Mouse (Mus musculus) kidney, embryonic 15.5 days (tissue): ENCODE results near the gene Cpeb3. TPM values are rescaled to one million over a fixed set of nuclear protein-coding genes. Genes with fewer than 3 reads are reported as not detected.

Source experiments
- ATAC-seq: fragments of 200-750 bp; cut with Nextera tagmentation; replicated peaks from 2 replicates; pipeline ENCODE4 v1.8.0; 2017; ENCODE audit warnings: moderate TSS enrichment; ENCODE audit not compliant: low FRiP score
- H3K27ac ChIP-seq: fragments of 300-500 bp; sonication (generic); 2 replicates; pipeline ENCODE4 v1.5.1; 2015; ENCODE audit warnings: mild to moderate bottlenecking, inconsistent platforms
- H3K27me3 ChIP-seq: fragments of 300-500 bp; sonication (generic); 2 replicates; pipeline ENCODE4 v1.6.1; 2015; ENCODE audit warnings: inconsistent platforms
- H3K36me3 ChIP-seq: fragments of 300-500 bp; sonication (generic); 2 replicates; pipeline ENCODE4 v1.6.1; 2015; ENCODE audit warnings: inconsistent platforms
- H3K4me1 ChIP-seq: fragments of 300-500 bp; sonication (generic); 2 replicates; pipeline ENCODE4 v1.6.1; 2015; ENCODE audit warnings: inconsistent platforms
- H3K4me2 ChIP-seq: fragments of 300-500 bp; sonication (generic); 2 replicates; pipeline ENCODE4 v1.6.1; 2015; ENCODE audit warnings: moderate library complexity, mild to moderate bottlenecking, inconsistent platforms
- H3K4me3 ChIP-seq: fragments of 300-500 bp; sonication (generic); replicated peaks from 2 replicates; pipeline ENCODE4 v1.5.1; 2015; ENCODE audit warnings: mild to moderate bottlenecking, inconsistent platforms
- H3K9ac ChIP-seq: fragments of 300-500 bp; sonication (generic); 2 replicates; pipeline ENCODE4 v1.6.1; 2015; ENCODE audit warnings: mild to moderate bottlenecking, inconsistent platforms
- H3K9me3 ChIP-seq: fragments of 300-500 bp; sonication (generic); replicated peaks from 2 replicates; pipeline ENCODE4 v1.6.1; 2016; ENCODE audit warnings: inconsistent platforms
- WGBS: fragments of 180-500 bp; shearing (Covaris S2); methylation state at CpG from one replicate; pipeline ENCODE4 v1.1.7; 2015; ENCODE audit warnings: mixed read lengths; 5-methylcytosine and 5-hydroxymethylcytosine counted together
- polyA plus RNA-seq: library from polyadenylated mRNA; unstranded; fragments of >200 nt; fragmentation: Nextera tagmentation; extraction: Ambion mirVana; gene quantifications from 2 replicates; pipeline ENCODE4 v1.2.1, GENCODE M21; 2015

The Cpeb3 gene
- polyA plus RNA-seq, 1 experiment from 2014 or later = 1.2 TPM

DNA sequence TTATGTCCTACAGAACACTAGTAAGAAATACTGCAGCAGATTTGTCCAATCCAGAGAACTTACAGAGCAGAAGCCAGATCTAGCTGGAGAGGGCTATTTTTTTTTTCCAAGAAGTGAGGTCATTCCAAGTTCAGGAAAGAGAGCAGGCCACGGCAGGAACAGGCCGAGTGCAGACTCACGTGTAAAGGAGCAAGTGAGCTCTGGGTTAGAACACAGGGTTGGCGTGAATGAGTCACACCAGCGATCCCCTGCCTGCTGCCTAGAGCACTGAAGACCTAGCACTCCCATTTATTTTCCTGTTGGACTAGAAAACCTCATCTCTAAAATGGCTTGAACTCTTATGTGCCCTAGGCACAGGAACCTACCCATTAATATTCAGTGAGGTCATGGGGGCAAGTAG is 133.7 kb downstream of the Cpeb3 start:
- peak overlapping the region; percentile 18; the same call in 1 of the 2 replicates for H3K27ac ChIP-seq
- 57% methylated on average over 5 of the region's 5 CpGs for WGBS

GRCm38 (mm10) chr19:37074276-37074675 is 134.1 kb downstream of the Cpeb3 start:
- Histone ChIP-seq H3K4me2 (no peak overlapping the region), H3K27ac (peak overlapping the region; percentile 18; the same call in 1 of the 2 replicates), H3K27me3 (no peaks in the 10 kb centered on the region), H3K9me3 (no peaks in the 10 kb centered on the region), H3K9ac (no peak overlapping the region), H3K4me3 (no peak overlapping the region), H3K4me1 (no peaks in the 10 kb centered on the region), H3K36me3 (no peaks in the 10 kb centered on the region)
- 94% methylated on average over 3 of the region's 3 CpGs for WGBS
- ATAC-seq = no peak

More for the DNA sequence above, 133.7 kb downstream of the Cpeb3 start:
- Histone ChIP-seq H3K4me2 (no peak overlapping the region), H3K27me3 (no peaks in the 10 kb centered on the region), H3K4me1 (no peaks in the 10 kb centered on the region), H3K9ac (no peak overlapping the region), H3K9me3 (no peaks in the 10 kb centered on the region), H3K4me3 (no peak overlapping the region), H3K36me3 (no peaks in the 10 kb centered on the region)
- ATAC-seq = no peak

GRCm38 (mm10) chr19:37072871-37073629 is 135.4 kb downstream of the Cpeb3 start:
- no peaks in the 10 kb centered on the region for H3K36me3 ChIP-seq
- H3K27me3 ChIP-seq = no peaks in the 10 kb centered on the region
- no peak for ATAC-seq
- H3K4me3 ChIP-seq = no peak overlapping the region
- 74% methylated on average over 5 of the region's 5 CpGs for WGBS
- no peak overlapping the region for H3K9ac ChIP-seq
- H3K4me2 ChIP-seq = no peak overlapping the region
- H3K4me1 ChIP-seq = no peaks in the 10 kb centered on the region
- no peaks in the 10 kb centered on the region for H3K9me3 ChIP-seq
- no peak overlapping the region for H3K27ac ChIP-seq

- Histone ChIP-seq H3K4me3 (no peak overlapping the region), H3K9me3 (no peaks in the 10 kb centered on the region), H3K4me1 (no peaks in the 10 kb centered on the region), H3K27ac (no peak overlapping the region), H3K9ac (no peak overlapping the region), H3K27me3 (no peaks in the 10 kb centered on the region), H3K36me3 (no peaks in the 10 kb centered on the region), H3K4me2 (no peak overlapping the region)
- WGBS = 88% methylated on average over 4 of the region's 4 CpGs
- no peak for ATAC-seq
Observed at GRCm38 (mm10) chr19:37069243-37069642, 139.2 kb downstream of the Cpeb3 start.

- ATAC-seq = no peak
- Histone ChIP-seq H3K27me3 (no peaks in the 10 kb centered on the region), H3K4me1 (no peaks in the 10 kb centered on the region), H3K9me3 (no peaks in the 10 kb centered on the region), H3K9ac (no peak overlapping the region), H3K36me3 (no peaks in the 10 kb centered on the region), H3K4me3 (no peak overlapping the region), H3K27ac (no peak overlapping the region), H3K4me2 (no peak overlapping the region)
- 75% methylated on average over 4 of the region's 4 CpGs for WGBS
Observed at GRCm38 (mm10) chr19:37060078-37060477, 148.3 kb downstream of the Cpeb3 start.

- WGBS = 43% methylated on average over 2 of the region's 2 CpGs
- Histone ChIP-seq H3K27ac (no peak overlapping the region), H3K27me3 (no peaks in the 10 kb centered on the region), H3K36me3 (no peaks in the 10 kb centered on the region), H3K4me1 (no peaks in the 10 kb centered on the region), H3K9me3 (no peaks in the 10 kb centered on the region), H3K4me3 (no peak overlapping the region), H3K4me2 (no peak overlapping the region), H3K9ac (no peak overlapping the region)
- ATAC-seq = no peak
Observed at GRCm38 (mm10) chr19:37059623-37060022, 148.8 kb downstream of the Cpeb3 start.

DNA sequence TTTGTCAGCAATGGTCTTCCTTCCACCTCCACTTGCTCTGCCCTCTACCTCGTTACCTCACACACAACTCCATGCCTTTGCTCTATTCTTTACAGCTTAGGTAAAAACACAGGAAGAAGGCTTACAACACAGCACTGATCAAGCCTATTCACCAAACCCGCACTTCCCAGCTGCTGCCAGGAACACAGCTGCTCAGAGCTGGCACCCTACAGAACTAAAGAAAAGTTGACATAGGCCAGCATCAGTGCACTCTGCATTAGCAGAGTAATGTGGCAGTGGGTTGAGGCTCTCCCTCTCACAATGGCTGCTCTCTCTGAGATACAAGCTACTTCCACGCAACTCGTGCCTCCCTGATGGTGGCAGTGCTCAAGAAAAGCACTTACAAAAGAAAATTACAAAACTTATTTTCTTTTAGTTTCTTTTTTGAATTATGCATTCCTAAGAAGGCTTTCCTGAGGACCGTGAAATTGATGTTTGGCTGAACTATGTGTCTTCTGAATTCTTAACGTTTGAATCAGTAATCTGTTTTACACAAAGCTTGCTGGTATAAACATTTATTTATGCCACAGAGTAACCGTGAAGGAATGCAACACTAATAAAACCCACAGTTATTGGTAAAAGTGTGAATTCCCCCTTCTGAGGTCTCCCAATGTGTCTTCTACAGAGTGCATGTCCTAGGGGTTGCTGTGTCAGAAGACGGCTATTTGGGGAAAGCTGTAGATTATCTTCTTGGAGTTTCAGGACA is 151.1 kb downstream of the Cpeb3 start:
- H3K9ac ChIP-seq = no peak overlapping the region
- WGBS = 83% methylated on average over 8 of the region's 8 CpGs
- no peaks in the 10 kb centered on the region for H3K9me3 ChIP-seq
- H3K4me2 ChIP-seq = no peak overlapping the region
- H3K4me1 ChIP-seq = no peaks in the 10 kb centered on the region
- no peak for ATAC-seq
- H3K27ac ChIP-seq = no peak overlapping the region
- no peak overlapping the region for H3K4me3 ChIP-seq
- no peaks in the 10 kb centered on the region for H3K27me3 ChIP-seq
- no peaks in the 10 kb centered on the region for H3K36me3 ChIP-seq

DNA sequence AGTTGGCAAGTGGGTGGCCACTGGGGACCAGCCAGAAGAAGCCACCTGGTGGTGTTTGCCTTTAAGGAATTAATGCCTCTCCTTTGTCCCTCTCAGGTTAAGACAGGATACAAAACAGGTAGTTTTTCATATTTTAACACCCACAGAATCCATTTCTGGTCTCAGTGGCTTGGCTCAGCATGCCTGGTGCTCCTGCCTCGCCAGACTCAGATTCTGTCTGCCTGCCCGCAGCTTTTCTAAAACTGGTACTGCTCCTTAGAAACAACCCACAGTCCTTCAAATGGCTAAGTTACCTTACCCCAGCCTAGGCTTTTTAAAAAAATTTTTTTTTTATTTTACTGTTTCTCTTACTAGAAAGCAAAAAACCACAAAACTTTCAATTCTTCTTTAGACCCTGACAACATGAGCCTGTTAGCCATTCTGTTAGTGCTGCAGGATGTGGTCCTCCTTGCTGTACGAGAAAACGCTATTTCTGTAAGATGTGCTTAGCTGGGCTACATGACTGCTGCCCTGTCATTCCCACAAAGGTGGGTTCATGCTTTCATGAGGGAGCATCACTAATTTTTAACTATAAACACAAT is 152.3 kb downstream of the Cpeb3 start:
- ATAC-seq = no peak
- no peak overlapping the region for H3K27ac ChIP-seq
- WGBS = 84% methylated on average over 4 of the region's 4 CpGs

GRCm38 (mm10) chr19:37050643-37051345 is 157.6 kb downstream of the Cpeb3 start:
- 71% methylated on average over 4 of the region's 4 CpGs for WGBS
- Histone ChIP-seq H3K4me2 (no peak overlapping the region), H3K4me1 (no peaks in the 10 kb centered on the region), H3K36me3 (no peaks in the 10 kb centered on the region), H3K9me3 (no peaks in the 10 kb centered on the region), H3K9ac (no peak overlapping the region), H3K27ac (no peak overlapping the region), H3K4me3 (no peak overlapping the region), H3K27me3 (no peaks in the 10 kb centered on the region)
- no peak for ATAC-seq

More for the DNA sequence above, 152.3 kb downstream of the Cpeb3 start:
- Histone ChIP-seq H3K4me3 (no peak overlapping the region), H3K9ac (no peak overlapping the region), H3K4me2 (no peak overlapping the region), H3K36me3 (no peaks in the 10 kb centered on the region), H3K27me3 (no peaks in the 10 kb centered on the region), H3K9me3 (no peaks in the 10 kb centered on the region), H3K4me1 (no peaks in the 10 kb centered on the region)

GRCm38 (mm10) chr19:37048507-37048906 is 159.9 kb downstream of the Cpeb3 start:
- Histone ChIP-seq H3K27me3 (no peaks in the 10 kb centered on the region), H3K4me3 (no peak overlapping the region), H3K9ac (no peak overlapping the region), H3K9me3 (no peaks in the 10 kb centered on the region), H3K27ac (no peak overlapping the region), H3K36me3 (no peaks in the 10 kb centered on the region), H3K4me2 (no peak overlapping the region), H3K4me1 (no peaks in the 10 kb centered on the region)
- ATAC-seq = no peak
- 90% methylated on average over 6 of the region's 6 CpGs for WGBS

GRCm38 (mm10) chr19:37044431-37044830 is 164.0 kb downstream of the Cpeb3 start:
- no peaks in the 10 kb centered on the region for H3K36me3 ChIP-seq
- no peaks in the 10 kb centered on the region for H3K9me3 ChIP-seq
- H3K9ac ChIP-seq = no peak overlapping the region
- no peak overlapping the region for H3K4me2 ChIP-seq
- H3K4me3 ChIP-seq = no peak overlapping the region
- ATAC-seq = no peak
- H3K27me3 ChIP-seq = no peaks in the 10 kb centered on the region
- no peak overlapping the region for H3K27ac ChIP-seq
- no peaks in the 10 kb centered on the region for H3K4me1 ChIP-seq
- WGBS = 84% methylated on average over 10 of the region's 10 CpGs

- Histone ChIP-seq H3K4me2 (no peak overlapping the region), H3K9ac (no peak overlapping the region), H3K4me1 (no peaks in the 10 kb centered on the region), H3K27ac (no peak overlapping the region), H3K4me3 (no peak overlapping the region), H3K27me3 (no peaks in the 10 kb centered on the region), H3K36me3 (no peaks in the 10 kb centered on the region), H3K9me3 (no peaks in the 10 kb centered on the region)
- ATAC-seq = no peak
Observed at GRCm38 (mm10) chr19:37040906-37041305, 167.5 kb downstream of the Cpeb3 start.
